Mouse (Mus musculus) hindbrain, embryonic 12.5 days (tissue): ENCODE measurements around the gene Tlk2. TPM values are rescaled to one million over a fixed set of nuclear protein-coding genes. Genes with fewer than 3 reads are reported as not detected.

Experiments used
- ATAC-seq: fragments of 200-750 bp; cut with Nextera tagmentation; 2 replicates; pipeline ENCODE4 v1.8.0; 2017; ENCODE audit warnings: moderate TSS enrichment; ENCODE audit not compliant: low FRiP score
- H3K27ac ChIP-seq: fragments of 300-500 bp; sonication (generic); 2 replicates; pipeline ENCODE4 v1.5.1; 2016; ENCODE audit warnings: mild to moderate bottlenecking
- H3K27me3 ChIP-seq: fragments of 300-500 bp; sonication (generic); 2 replicates; pipeline ENCODE4 v1.6.1; 2016; ENCODE audit warnings: mild to moderate bottlenecking
- H3K36me3 ChIP-seq: fragments of 300-500 bp; sonication (generic); 2 replicates; pipeline ENCODE4 v1.6.1; 2016; ENCODE audit warnings: mild to moderate bottlenecking
- H3K4me1 ChIP-seq: fragments of 300-500 bp; sonication (generic); 2 replicates; pipeline ENCODE4 v1.6.1; 2016
- H3K4me2 ChIP-seq: fragments of 300-500 bp; sonication (generic); replicated peaks from 2 replicates; pipeline ENCODE4 v1.6.1; 2016; ENCODE audit warnings: mild to moderate bottlenecking
- H3K4me3 ChIP-seq: fragments of 300-500 bp; sonication (generic); 2 replicates; pipeline ENCODE4 v1.5.1; 2016; ENCODE audit warnings: mild to moderate bottlenecking
- H3K9ac ChIP-seq: fragments of 300-500 bp; sonication (generic); 2 replicates; pipeline ENCODE4 v1.6.1; 2016; ENCODE audit warnings: mild to moderate bottlenecking, moderate library complexity
- H3K9me3 ChIP-seq: fragments of 300-500 bp; sonication (generic); replicated peaks from 2 replicates; pipeline ENCODE4 v1.6.1; 2016; ENCODE audit warnings: mild to moderate bottlenecking
- WGBS: fragments of 180-500 bp; shearing (Covaris S2); methylation state at CpG from one replicate; pipeline ENCODE4 v1.1.7; 2016; 5-methylcytosine and 5-hydroxymethylcytosine counted together
- polyA plus RNA-seq: library from polyadenylated mRNA; unstranded; fragments of >200 nt; fragmentation: Nextera tagmentation; extraction: Ambion mirVana; gene quantifications from 2 replicates; pipeline ENCODE4 v1.2.1, GENCODE M21; 2016

Tlk2 gene
- polyA plus RNA-seq, 1 experiment from 2014 or later = 25.2 TPM

GRCm38 (mm10) chr11:105331732-105332131 lies 153.1 kb downstream of the Tlk2 start:
- no peaks in the 10 kb centered on the region; the same call in none of the 2 replicates for H3K36me3 ChIP-seq
- H3K27me3 ChIP-seq = no peaks in the 10 kb centered on the region
- H3K9ac ChIP-seq = no peak overlapping the region
- H3K4me2 ChIP-seq = no peak overlapping the region
- H3K27ac ChIP-seq = no peak overlapping the region
- 38% methylated on average over 10 of the region's 10 CpGs for WGBS
- H3K4me1 ChIP-seq = peaks cover 14% of the 10 kb centered on the region
- H3K4me3 ChIP-seq = no peak overlapping the region
- no peaks in the 10 kb centered on the region for H3K9me3 ChIP-seq
- 0 out of 2 replicates have a peak, but pooled peaks have one; percentile 24 for ATAC-seq

GRCm38 (mm10) chr11:105332468-105332867 lies 153.9 kb downstream of the Tlk2 start:
- peak; percentile 35; the same call in 1 of the 2 replicates for ATAC-seq
- WGBS = 78% methylated on average over 8 of the region's 8 CpGs

More at GRCm38 (mm10) chr11:105332468-105332867, 153.9 kb downstream of the Tlk2 start:
- H3K4me2 ChIP-seq = no peak overlapping the region
- no peaks in the 10 kb centered on the region for H3K27me3 ChIP-seq
- no peak overlapping the region for H3K9ac ChIP-seq
- H3K27ac ChIP-seq = no peak overlapping the region
- no peaks in the 10 kb centered on the region; the same call in none of the 2 replicates for H3K36me3 ChIP-seq
- peaks cover 14% of the 10 kb centered on the region for H3K4me1 ChIP-seq
- no peaks in the 10 kb centered on the region for H3K9me3 ChIP-seq
- H3K4me3 ChIP-seq = no peak overlapping the region

Other genes starting within 250 kb of the Tlk2 start
- gene Efcab3, start 115.2 kb upstream of the Tlk2 start, polyA plus RNA-seq = not detected in 2 replicates
- 33.9 and 37.4 TPM in 2 replicates for gene Mettl2, start 52.4 kb upstream of the Tlk2 start, polyA plus RNA-seq
- not detected in 2 replicates for gene Gm10842, start 31.9 kb upstream of the Tlk2 start, polyA plus RNA-seq
- gene Mrc2, start 113.8 kb downstream of the Tlk2 start, polyA plus RNA-seq = 20.9 and 21.5 TPM in 2 replicates